Mouse (Mus musculus): ENCODE results near the gene Vti1a.

The Vti1a gene

DNA sequence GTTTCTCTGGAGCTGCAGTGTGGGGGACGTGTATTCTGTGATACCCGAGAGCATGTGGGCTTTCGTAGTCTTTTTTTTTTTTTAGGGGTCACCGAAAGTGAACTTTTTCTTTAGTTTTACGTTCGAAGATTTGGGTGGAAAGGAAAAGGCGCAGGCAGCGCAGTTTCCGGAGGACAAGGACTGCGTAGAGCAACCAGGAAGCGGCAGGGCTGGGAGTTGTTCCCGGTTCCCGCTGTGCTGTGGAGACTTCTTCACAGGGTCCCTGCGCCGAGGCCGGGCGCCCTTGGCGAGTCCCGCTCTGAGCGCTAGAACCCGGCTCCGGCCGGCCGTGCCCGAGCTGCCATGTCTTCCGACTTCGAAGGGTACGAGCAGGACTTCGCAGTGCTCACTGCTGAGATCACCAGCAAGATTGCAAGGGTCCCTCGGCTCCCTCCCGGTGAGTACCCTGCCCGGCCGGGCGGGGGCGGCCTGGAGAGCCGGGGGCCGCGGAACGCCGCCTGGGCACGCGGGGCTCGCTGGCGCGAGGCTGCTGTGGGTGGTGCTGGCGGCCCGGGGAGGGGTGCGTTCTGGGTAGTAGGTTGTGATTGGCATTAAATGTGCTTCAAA is at the start of gene Vti1a:
Gene Vti1a, plus strand, starts transcription at position 187 of the 606 bp plus-strand sequence.
- DNase-seq, result peak; percentile 65 to 78

DNA sequence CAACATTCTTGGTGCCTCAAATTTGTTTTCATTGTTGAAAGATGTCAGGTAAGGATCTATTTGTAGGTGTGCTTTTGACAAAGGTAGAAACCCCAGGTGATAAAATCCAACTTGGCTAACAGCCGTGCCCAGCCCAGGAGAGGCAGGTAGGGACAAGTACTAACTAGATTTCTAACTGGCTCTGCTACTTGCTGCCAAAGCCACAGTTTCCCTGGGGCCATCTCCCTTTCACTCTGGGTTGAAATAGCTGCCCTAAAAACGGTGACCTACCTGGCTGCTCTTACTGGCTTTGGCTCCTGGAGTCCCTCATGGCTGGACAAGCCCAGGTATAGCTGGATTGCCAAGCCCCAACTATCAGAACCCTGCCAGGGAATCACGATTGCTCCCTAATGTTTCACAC is 49.3 kb upstream of the Vti1a start:
- DNase-seq, result no peak

DNA sequence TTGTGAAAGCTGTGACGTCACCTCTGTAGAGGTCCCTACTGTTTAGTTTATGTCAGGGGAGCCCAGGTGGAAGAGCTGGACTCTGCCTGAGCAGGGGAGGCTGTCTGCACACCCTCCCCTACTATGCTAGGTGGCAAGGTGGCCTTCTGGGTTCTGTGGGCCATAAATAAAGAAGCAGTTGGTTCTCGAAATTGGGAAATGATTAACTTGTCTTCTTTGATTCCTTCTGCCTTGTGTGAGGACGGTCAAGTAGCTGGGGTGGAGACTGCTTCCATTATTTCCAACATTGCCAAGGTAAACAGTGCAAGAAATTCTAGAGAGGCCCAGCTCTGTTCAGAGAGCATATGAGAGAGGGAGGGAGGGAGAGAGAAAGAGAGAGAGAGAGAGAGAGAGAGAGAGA is 47.9 kb upstream of the Vti1a start:
- DNase-seq, result no peak

DNA sequence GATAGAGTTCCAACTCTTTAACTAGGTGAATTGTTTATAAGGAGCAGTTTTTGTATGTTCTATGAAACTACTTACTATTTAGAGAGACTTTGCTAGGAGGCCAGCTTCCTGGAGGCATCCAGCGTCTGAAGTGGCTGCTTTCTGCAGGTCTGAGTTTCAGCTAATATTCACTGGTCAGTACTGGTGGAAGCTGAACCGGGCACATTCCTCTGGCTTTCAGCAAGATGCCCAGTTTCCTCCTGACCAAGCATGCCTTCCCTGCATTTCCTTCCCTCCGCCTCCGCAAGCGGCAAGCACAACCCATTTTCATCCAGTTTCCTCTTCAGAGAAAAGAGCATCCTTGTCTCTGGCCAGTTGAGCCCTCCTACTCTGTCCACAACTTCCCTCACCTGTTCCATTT is 47.0 kb upstream of the Vti1a start:
- DNase-seq, result no peak

DNA sequence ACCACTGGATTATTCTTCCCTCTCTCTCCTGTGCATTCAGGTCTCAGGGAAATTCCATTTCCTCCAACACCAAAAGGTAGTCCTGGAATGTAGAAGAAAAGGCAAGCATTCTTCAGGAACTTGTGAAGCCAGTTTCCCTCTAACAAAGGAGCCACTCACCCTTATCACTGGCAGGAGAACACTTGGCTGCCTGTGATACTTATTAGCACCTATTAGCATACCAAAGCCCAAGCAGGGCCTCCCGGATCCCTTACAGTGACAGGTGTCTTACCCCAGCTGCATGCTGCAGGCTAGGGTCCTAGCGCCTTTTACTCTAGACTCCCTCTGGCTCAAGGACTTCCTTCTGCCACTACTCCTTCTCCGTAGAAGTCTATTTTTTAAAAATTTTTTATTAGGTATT is 44.6 kb upstream of the Vti1a start:
- DNase-seq, result no peak

DNA sequence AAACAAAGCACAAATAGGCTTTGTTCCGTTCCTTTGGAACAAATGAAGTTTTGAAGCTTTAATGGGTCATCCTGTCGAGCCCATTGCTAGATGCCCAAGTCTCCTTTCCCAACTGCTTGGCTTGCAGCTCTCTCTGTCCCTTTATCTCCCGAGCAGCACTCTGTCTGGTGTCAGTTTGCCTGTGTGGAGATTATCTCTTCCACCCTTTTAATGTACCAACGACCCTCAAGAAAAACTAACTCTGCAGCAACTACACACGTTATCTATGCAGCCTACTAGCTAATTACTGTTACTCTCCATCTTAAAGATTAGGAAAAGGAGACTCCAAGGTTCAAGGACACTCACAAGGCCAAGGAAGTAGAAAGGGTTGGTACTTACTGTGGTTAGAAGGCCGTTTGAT is 42.8 kb upstream of the Vti1a start:
- DNase-seq, result no peak

DNA sequence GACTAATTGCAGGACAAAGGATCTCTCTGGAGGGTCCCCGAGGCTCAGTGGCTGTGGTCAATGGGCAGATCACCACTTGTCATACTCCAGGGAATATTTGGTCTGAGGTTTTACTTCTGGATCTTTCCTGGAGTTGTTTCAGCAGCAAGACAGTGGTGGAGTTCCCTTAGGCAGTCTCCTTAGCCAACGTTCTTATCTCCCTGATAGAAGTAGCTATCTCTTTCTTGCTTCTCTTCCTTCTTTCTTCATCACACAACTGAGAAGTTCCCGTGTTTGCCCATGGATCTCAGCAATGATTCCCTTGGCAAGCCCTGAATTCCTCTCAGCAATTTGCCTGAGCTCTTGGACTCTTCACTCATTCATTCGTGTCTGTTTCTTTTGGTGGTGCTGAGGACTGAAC is 40.0 kb upstream of the Vti1a start:
- no peak for DNase-seq

DNA sequence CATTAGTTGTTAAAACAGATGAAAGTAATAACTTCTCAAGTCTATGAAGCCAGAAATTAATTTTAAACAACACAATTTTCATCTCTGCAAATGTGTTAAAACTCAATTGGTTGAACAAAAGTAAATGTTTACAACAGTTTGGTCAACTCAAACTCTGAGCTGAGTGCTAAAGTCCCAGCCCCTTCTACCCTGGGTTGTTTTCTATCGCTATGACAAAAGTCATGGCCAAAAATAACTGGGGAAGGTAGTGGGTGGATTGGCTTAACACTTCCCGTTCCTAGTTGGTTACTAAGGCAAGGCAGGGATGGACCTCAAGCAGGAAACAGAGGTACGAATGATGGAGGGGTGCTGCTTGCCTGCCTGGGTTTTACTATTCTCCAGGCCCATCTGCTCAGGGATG is 39.3 kb upstream of the Vti1a start:
- DNase-seq, result no peak

DNA sequence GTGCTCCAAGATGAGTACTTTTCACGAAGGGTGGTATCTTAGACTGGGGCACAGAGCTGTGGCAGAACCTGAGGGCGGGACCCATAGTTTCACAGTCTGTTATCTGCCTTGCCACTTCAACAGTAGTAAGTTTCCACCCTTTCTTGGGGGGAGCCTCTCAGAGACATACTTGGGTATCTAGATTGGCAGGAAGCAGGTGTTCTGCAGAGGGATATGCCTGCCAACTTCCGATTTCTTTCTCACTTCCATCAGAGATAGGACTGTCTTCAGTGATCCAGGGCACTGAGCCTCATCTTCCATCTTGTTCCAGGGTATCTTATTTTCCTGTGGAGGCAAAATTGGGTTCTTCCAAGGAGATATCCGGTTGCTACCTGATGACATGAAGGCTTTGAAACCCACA is 32.0 kb upstream of the Vti1a start:
- DNase-seq, result no peak

DNA sequence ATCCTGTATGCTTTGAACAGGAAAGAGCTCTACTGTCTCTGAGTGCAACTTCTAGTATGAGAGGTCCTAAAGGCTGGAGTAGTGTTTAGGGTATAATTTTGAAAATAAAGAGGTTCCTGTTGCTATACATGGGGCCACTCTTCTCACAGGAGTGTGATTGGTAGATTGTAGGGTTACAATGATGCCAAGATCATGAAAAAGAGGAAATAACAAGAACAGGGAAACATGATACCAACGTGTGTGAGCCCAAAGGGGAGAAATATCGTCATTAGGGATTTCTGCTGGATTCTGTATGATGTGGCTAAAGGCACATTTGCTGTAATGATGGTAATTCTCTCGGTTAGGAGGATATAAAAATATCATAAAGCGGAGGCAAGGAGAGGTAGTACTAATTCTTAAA is 30.1 kb upstream of the Vti1a start:
- DNase-seq, result no peak

DNA sequence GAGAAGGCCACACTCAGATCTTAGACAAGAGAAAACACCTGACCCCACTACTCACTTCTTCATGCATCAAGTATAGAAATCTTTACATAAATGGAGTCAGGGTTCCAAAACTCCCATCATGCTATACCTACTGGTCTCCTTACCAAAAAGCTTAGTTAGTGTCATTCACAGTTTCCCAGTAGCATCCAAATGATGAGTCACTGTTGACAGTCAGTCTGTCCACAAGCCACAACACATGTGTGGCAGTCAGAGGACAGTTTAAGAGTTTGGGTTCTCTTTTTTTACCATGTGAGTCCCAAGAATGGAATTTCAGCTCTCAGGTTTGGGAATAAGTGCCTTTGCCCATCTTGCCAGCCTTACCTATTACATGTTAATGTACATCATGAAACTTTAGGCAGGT is 27.1 kb upstream of the Vti1a start:
- DNase-seq, result no peak

DNA sequence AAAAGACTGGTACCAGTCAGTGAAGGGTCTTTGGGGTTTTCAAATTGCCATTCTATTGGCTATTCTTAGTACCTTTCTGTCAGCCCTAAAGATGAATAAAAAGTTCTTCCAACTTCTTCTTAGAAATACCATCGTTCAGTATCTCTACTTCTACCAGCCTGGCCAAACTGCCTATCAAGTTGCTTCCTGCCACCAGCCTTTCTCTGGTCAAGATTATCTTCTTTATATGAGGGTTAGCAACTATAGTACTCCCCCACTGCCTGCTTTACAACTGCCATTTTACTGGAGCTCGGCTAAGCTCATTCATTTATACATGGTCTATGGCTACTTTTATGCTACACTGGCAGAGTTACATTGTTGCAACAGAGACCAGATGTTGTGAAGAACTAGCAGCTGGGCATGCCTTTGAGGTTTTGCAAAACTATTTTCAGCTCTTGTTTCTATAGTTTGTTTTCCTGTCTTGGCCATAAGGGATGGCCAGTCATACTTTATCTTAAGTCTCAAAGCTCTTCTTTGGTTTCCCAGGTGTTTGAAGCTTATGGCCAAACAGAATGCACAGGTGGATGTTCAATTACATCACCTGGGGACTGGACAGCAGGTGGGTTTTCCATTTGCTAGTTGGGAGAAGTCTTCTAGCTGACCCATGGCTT is 25.3 kb upstream of the Vti1a start:
- DNase-seq, result no peak

DNA sequence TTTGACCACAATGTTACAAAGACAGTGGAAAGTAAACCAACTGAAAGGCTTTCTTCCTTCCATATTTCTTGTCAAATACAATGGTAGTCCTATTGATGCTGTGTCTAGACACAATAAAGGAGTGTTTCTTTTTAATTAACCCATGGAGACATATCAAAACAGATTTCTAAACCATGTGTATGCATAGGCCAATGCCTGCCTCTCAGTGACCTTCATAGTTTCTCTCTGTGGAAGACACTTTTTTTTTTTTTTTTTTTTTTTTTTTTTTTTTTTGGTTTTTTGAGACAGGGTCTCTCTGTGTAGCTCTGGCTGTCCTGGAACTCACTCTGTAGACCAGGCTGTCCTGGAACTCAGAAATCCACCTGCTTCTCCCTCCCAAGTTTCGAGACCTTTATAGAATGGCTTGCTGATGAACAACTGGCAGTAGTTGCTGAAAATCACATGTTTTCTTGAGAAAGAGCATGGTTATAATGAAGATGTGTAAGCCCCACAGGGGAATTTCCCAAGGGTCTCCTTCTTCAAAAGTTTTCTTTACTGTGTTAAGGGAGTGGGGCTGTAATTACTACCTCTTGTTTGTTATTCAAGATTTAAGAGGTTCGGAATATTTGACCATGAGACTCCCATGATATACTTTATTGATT is 23.8 kb upstream of the Vti1a start:
- no peak for DNase-seq

DNA sequence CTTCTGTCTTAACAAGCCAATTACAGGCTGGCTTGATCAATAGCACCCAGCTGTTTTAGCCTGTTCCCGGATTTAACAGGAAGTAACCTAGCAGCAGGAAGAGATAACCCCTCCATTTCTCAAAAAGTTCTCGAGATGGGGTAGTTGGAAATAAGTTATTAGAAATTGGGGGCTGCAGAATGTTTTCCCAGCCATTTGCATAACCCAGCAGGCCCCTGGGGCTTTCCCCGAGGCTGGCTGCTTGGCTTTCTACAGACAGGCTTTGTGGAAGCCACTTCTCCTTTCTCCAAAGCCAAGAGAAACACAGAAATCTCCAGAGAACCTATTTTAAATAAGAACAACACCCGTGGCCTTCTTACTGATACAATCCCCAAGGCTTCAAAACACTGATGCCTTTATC is 22.9 kb upstream of the Vti1a start:
- no peak for DNase-seq

DNA sequence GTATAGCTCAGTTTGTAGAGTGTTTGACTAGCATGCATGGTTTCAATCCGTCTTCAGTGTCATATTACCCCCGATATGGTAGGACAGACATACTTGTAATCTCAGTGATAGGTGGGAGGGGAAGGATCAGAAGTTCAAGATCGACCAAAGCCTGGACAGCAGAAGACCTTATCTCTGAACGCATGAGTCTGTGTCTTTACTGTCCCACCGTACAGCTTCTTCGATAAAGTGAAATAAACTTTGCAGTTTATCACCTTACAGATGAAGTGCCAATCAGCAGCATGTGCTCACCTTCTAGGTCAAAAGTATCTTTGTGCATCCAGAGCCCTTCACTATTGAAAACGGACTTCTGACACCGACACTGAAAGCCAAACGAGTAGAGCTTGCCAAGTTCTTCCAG is 21.0 kb upstream of the Vti1a start:
- no peak for DNase-seq

DNA sequence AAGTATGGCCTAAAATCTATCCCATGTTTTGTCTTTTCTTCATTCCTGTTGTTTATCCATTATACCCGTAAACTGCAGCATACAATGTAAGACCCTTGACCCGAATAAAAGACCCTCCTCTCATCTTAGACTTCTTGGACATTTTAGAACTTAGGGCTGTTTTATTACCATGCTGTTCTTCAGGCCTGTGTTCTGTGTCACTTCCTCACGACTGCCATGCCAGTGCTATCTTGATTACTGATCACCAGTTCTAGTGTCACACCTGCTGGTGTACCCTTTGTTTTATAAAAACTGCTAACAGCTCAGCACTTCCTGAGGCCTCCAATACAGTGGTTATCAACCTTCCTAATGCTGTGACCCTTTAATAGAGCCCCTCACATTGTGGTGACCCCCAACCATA is 20.5 kb upstream of the Vti1a start:
- no peak for DNase-seq

DNA sequence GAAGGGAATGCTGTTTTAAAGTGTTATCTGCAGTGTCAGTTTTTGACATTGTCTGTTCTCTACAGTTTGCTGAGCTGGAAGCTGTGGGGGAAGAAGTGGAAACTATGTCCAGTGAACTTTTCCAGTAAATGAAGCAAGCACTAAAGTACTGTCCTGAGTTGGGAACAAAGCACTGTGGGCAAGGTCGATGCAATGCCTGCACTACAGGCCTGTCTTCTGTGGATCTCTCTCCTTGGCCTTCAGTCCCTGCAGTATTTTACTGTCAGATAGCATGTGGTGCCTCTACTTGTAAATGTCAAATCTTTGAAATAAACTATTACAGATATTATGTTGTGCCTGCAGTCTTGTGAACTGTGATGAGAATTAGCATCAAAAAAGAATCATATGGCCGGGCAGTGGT is 19.8 kb upstream of the Vti1a start:
- no peak for DNase-seq

DNA sequence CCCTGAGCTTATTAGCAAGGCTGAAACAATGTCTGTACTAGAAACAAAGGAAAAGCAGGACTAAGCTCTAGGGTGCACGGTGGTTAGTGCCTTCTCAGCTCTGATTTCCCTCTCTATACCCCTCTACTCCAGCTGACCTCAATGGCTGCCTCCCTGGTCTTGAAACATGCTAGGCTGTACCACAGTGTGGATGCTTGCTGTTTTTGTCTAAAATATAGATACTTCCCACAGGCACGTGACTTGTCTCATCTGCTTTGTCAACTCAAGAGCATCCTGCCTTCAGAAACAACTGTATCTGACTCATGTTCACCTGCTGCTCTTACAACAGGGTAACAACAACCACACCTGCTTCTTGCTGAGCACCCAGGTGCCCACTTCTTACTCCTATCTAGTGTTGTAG is 18.6 kb upstream of the Vti1a start:
- no peak for DNase-seq

DNA sequence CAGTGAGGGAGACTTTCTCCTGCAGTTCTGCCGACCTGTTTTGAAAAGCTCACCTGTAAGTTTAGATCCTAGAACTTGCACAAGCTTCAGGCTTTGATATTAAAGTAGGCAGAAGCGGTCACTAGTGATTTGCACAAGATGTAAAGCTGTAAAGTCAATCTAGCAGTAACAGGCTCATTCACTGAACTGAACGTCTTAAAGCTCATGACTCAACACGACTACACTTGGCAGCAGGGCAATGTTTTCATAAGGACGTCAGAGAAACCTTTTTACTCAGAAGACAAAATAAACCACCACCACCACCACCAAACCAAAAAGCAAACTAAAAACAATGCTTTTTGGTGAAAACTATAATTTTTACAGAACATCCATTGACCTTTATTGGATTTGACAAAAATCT is 18.1 kb upstream of the Vti1a start:
- DNase-seq, result no peak

DNA sequence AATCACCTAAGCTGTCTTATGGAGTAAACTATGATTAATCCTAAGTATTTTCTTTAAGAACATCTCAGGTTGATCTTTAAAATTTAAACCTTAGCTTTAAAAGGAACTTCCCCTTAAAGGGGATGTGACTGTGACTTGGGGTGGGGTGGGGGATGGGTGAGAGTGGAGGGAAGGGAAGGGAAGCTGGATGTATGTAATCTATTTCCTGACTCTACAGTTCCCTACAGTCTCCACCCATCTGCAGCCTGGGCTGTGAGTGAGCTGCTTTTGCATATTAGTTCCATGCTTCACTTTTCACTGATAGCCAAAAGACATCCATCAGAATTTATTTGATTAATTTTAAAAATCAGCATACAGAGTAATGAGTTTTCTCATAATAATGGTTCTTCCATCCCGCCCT is 16.7 kb upstream of the Vti1a start:
- no peak for DNase-seq

DNA sequence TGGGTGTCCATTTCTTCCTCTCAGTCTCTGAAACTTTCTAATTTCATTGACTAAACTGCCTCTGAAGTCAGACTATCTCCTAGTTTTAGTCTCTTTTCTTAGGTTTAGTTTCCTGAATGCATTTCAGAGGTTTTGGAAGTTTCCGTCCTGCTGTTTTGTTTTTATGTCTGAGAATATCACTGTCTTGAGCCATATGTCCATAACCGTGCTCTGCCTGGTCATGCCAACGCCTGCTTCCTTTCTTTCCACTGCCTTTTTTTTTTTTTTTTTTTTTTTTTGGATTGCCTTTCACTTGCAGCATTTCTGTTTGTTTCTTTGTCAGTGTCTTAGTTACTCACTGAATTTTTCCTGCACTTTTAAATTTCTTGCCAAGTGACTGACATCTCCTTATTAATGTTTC is 15.6 kb upstream of the Vti1a start:
- DNase-seq, result no peak

DNA sequence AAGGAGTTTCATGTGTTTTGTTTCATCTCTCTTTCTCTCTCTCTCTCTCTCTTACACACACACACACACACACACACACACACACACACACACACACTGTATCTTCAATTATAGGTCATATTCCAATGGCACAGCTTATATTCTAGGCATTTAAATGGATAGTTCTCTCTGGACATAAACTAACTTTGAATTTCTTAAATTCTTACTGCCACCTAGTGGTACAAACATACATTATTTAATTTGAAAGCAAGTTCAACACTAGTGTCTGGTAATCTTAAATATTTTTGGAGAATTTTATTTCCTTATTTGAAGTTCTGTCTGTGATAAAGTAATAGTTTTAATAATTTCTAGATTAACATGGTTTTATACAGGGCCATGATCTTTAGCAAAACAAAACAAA is 11.1 kb upstream of the Vti1a start:
- no peak for DNase-seq

DNA sequence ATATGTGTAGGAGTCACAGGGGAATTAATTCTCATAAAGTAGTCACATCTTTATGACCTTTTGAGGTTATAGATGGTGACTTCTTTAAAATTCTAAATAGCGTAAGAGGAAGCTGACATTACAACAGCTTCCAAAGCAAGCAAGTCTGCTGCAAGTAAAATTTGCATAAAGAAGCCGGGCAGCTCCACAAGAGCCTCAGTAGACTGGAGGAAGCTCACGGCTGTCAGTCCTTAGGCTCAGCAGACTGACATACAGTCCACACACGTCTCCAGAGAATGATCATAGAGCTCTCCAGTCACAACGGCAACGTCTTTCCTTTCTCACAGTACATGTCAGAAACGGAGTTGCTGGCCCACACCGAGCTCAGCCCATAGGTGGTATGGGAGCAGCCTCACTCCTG is 4.2 kb upstream of the Vti1a start:
- DNase-seq, result no peak

DNA sequence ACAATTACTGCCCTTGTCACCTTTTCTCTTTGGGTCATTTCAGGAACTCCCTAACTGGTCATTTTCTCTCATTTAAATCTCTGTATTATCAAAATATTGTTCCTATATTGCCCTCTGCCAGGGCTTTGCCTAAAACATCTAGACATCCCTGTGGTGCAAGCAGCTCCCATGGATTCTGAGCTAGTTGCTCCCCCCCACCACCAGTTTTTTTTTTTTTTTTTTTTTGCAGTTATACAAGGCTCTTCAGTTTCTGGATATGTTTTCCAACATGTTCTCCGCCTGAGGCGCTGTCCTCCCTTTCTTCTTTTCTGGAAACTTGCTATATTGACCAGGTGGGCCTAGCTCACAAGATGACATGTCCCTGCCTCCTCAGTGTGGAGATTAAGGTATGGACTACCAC is 2.4 kb upstream of the Vti1a start:
- no peak for DNase-seq

Data from spleen, adult 18-20 months (tissue).